Mouse (Mus musculus): Measurements from ENCODE around the gene Abhd8.

DNA sequence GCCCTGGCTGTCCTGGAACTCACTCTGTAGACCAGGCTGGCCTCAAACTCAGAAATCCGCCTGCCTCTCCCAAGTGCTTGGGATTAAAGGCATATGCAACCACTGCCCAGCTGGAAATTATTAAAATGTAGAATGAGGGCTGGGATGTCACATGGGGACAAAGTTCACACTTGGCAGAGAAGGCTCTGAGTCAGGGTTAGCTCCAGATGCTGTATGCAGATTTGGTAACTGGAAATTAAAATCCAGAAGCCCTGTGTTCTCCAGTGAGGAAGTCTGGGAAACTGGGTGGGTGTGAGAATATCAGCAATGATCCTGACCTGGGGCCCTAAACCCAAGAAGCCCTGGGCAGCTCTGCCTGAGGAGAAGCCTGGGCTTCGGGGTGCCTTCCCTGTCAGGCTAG is 45.9 kb upstream of the Abhd8 start:
- no peak for TF ChIP-seq CTCF (conservative IDR thresholded peaks at IDR 0.05; ENCODE audit: low read length)
- TF ChIP-seq POU5F1 (IDR thresholded peaks at IDR 0.05; ENCODE audit: borderline replicate concordance, low read length), result no peak
